Mouse (Mus musculus) neural tube, embryonic 13.5 days (tissue): ENCODE measurements at regions not wholly inside any gene's neighbourhood (a gene's known extent, or its start where the extent isn't known, plus 50 kb on each side); places are given as distances from the start of the nearest gene placed in this dataset.

Experiments used
- ATAC-seq: fragments of 200-750 bp; cut with Nextera tagmentation; 2 replicates; pipeline ENCODE4 v1.8.0; 2017; ENCODE audit warnings: low read depth, mild to moderate bottlenecking, moderate TSS enrichment, moderate library complexity
- H3K27ac ChIP-seq: fragments of 300-500 bp; sonication (generic); replicated peaks from 2 replicates; pipeline ENCODE4 v1.5.1; 2015; ENCODE audit warnings: moderate library complexity, mild to moderate bottlenecking, inconsistent platforms
- H3K27me3 ChIP-seq: fragments of 300-500 bp; sonication (generic); 2 replicates; pipeline ENCODE4 v1.6.1; 2015; ENCODE audit warnings: mild to moderate bottlenecking, inconsistent platforms
- H3K36me3 ChIP-seq: fragments of 300-500 bp; sonication (generic); 2 replicates; pipeline ENCODE4 v1.6.1; 2015; ENCODE audit warnings: mild to moderate bottlenecking, inconsistent platforms
- H3K4me1 ChIP-seq: fragments of 300-500 bp; sonication (generic); replicated peaks from 2 replicates; pipeline ENCODE4 v1.6.1; 2015; ENCODE audit warnings: inconsistent platforms
- H3K4me2 ChIP-seq: fragments of 300-500 bp; sonication (generic); 2 replicates; pipeline ENCODE4 v1.6.1; 2015; ENCODE audit warnings: inconsistent platforms, mild to moderate bottlenecking, moderate library complexity
- H3K4me3 ChIP-seq: fragments of 300-500 bp; sonication (generic); 2 replicates; pipeline ENCODE4 v1.5.1; 2015; ENCODE audit warnings: mild to moderate bottlenecking, inconsistent platforms
- H3K9ac ChIP-seq: fragments of 300-500 bp; sonication (generic); 2 replicates; pipeline ENCODE4 v1.6.1; 2015; ENCODE audit warnings: moderate library complexity, mild to moderate bottlenecking, inconsistent platforms
- H3K9me3 ChIP-seq: fragments of 300-500 bp; sonication (generic); 2 replicates; pipeline ENCODE4 v1.6.1; 2016; ENCODE audit warnings: inconsistent platforms
- WGBS: fragments of 180-500 bp; shearing (Covaris S2); methylation state at CpG from one replicate; pipeline ENCODE4 v1.1.7; 2015; 5-methylcytosine and 5-hydroxymethylcytosine counted together

DNA sequence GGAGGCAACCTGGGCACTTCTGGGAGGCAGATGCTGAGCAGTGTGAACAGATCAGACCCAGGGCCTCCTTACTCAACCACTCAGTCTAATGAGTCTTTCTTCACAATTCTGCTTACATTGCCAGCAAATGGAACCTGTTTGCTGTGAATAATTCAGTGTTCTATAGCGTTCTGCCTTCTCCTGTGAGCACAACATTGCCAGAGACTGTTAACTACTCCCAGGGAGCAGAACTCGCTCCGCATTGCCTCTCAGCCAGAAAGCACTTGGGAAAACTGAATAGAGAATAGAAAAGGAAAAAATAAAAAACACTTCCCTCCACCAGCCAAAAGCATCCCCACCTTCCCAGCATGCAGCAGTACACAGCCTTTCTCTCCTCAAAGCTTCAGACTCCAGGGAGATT is 51.5 kb downstream of the Aym1 start:
- Histone ChIP-seq H3K9me3 (no peaks in the 10 kb centered on the region), H3K4me3 (no peak overlapping the region), H3K27ac (peak overlapping the region; percentile 59), H3K4me1 (peaks cover 14% of the 10 kb centered on the region), H3K27me3 (0 out of 2 replicates have a peak, but pooled peaks cover 3% of the 10 kb centered on the region), H3K36me3 (no peaks in the 10 kb centered on the region), H3K9ac (no peak overlapping the region), H3K4me2 (no peak overlapping the region)
- WGBS, result 52% methylated on average over 3 of the region's 3 CpGs
- ATAC-seq, result no peak

DNA sequence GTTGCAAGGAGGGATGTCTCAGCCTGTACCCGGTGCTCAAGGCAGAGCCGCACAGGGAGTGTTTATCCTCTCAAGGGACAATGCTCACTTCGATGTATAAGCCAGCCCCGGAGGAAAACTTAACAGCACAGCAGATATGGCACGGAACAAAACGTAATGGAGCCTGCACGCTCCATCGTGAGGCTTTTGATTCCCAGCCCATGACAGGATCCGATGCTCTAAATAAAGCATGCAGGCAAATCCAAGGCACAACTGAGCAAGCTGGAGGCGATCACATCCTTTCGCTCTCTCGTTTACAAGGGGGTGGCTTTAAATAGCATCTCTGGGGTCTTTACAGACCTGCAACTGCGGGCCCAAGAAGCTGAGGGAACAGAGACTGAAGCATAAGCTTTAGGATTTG is 53.9 kb downstream of the Aym1 start:
- Histone ChIP-seq H3K4me1 (peaks cover 18% of the 10 kb centered on the region), H3K9me3 (no peaks in the 10 kb centered on the region)
- 59% methylated on average over 13 of the region's 13 CpGs for WGBS

DNA sequence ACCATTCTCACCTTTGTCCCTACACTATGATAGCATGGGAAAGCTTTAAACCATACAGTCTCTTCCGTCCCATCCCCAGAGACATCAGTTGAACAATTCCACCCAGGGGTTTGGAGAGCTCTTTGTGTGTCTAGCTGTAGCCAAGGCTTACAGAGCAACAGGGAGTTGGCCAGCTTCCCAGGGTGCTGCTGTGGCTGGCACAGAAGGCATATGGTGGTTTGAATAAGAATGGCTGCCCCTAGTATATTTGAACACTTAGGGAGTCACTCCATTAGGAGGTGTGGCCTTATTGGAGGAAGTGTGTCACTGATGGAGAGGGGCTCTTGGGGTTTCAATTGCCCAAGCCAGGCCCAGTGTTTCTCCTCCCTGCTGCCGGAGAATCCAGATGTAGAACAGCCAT is 57.5 kb downstream of the Aym1 start:
- 61% methylated on average over 2 of the region's 2 CpGs for WGBS
- Histone ChIP-seq H3K4me1 (peaks cover 31% of the 10 kb centered on the region), H3K4me3 (no peak overlapping the region), H3K4me2 (no peak overlapping the region), H3K9ac (no peak overlapping the region), H3K36me3 (no peaks in the 10 kb centered on the region), H3K27me3 (0 out of 2 replicates have a peak, but pooled peaks cover 3% of the 10 kb centered on the region), H3K9me3 (no peaks in the 10 kb centered on the region), H3K27ac (0 out of 2 replicates have a peak overlapping the region, but pooled peaks have one; percentile 39)
- no peak for ATAC-seq

More for the DNA sequence above, 53.9 kb downstream of the Aym1 start:
- Histone ChIP-seq H3K27me3 (0 out of 2 replicates have a peak, but pooled peaks cover 3% of the 10 kb centered on the region), H3K4me3 (no peak overlapping the region), H3K9ac (peak overlapping the region; percentile 52), H3K36me3 (no peaks in the 10 kb centered on the region), H3K27ac (peak overlapping the region; percentile 73), H3K4me2 (no peak overlapping the region)
- no peak for ATAC-seq

DNA sequence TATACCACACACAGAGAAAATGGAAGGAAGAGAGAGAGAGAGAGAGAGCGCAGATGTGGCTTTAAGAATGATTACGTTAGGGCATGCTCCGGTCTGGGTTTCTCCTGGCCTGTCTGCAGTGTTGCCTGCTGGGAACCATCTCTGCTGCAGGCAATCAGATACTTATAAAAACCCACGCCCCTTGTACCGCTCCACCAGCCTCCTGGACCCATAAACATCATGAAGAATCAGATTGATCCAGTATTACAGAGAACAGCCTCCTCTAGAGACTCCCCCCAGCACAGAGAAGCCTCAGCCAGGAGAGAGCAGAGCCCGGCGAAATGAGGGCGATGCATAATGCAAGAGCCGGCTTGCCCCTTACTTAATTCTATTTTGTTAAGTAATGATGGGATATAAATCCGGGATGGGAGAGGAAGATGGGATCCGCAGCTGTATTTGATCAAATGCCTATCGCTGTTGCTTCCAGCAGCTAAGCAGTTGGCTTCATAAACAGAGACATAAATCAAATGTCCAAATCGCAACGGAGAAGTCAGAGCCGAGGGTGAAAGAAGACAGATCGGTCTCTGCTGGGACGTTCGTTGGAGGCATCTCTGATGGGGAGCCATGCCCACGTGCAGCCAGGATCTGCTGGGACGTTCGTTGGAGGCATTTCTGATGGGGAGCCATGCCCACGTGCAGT is 61.4 kb downstream of the Aym1 start:
- Histone ChIP-seq H3K27me3 (0 out of 2 replicates have a peak, but pooled peaks cover 6% of the 10 kb centered on the region), H3K4me3 (no peak overlapping the region), H3K9ac (no peak overlapping the region), H3K36me3 (no peaks in the 10 kb centered on the region), H3K9me3 (no peaks in the 10 kb centered on the region), H3K4me2 (peak overlapping the region; percentile 22; the same call in 1 of the 2 replicates), H3K4me1 (peaks cover 46% of the 10 kb centered on the region), H3K27ac (peak overlapping the region; percentile 80)
- WGBS, result 49% methylated on average over 22 of the region's 22 CpGs
- peak; percentile 80 for ATAC-seq

DNA sequence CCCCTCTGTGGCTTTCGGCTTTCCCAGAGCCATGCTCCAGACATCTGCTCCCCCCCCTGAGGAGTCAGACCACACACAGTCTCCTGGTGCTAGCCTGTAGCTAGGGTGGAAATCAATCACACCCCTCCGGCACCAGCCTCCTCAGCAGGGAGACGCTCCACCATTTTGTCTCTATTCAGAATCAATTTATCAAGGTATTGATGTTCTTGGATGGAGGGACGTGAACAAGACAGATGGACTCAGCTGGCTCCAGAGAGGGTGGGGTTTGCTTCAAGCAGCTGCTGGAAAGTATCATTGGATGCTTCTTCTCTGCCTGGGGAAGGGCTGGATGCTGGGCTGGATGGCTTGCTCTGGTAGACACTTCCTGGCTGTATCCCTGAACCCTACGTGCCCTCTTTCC is 63.5 kb downstream of the Aym1 start:
- Histone ChIP-seq H3K36me3 (no peaks in the 10 kb centered on the region), H3K27ac (0 out of 2 replicates have a peak overlapping the region, but pooled peaks have one; percentile 23), H3K27me3 (0 out of 2 replicates have a peak, but pooled peaks cover 6% of the 10 kb centered on the region), H3K9ac (no peak overlapping the region), H3K9me3 (no peaks in the 10 kb centered on the region), H3K4me1 (peaks cover 42% of the 10 kb centered on the region), H3K4me3 (no peak overlapping the region), H3K4me2 (no peak overlapping the region)
- WGBS, result 10% methylated on average over 5 of the region's 5 CpGs
- ATAC-seq, result peak; percentile 34; the same call in 1 of the 2 replicates

DNA sequence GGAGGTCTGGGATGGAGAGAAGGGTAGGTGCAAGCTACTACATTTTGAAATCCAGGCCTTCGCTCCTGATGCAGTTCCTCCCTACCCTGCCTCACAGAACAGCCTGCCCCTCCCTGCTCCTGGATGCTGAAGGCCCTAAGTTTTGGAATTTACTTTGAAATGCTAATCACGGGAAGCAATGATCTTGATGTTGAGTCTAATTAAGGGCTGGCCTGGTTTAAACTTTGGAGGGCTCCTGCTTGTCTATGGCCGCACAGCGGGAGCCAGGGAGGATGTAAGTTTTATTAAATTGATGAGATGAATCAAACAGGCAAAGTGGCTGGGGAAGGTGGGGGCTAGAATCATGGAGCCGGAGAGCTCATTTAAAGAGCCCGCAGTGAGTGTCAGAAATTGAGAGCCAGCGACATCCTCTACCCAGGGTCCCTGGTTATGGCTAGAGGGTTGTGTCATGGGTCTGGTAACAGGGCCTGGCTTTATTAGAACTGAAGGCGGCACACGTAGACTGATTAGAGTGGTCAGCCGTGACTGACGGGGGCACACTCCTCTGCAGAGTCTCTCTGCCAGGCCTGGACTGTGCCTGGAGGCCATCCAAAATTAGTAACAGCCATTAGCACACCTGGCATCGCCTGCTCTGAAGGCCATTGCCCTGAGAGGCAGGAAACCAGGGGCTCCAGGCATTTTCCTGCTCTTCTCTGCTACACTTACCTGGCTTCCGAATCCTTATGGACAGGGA is 65.1 kb downstream of the Aym1 start:
- H3K27me3 ChIP-seq, result 0 out of 2 replicates have a peak, but pooled peaks cover 13% of the 10 kb centered on the region
- H3K4me3 ChIP-seq, result no peak overlapping the region
- no peaks in the 10 kb centered on the region for H3K9me3 ChIP-seq
- peaks cover 42% of the 10 kb centered on the region for H3K4me1 ChIP-seq
- H3K36me3 ChIP-seq, result no peaks in the 10 kb centered on the region
- WGBS, result 64% methylated on average over 13 of the region's 13 CpGs
- 0 out of 2 replicates have a peak overlapping the region, but pooled peaks have one; percentile 9 for H3K27ac ChIP-seq
- no peak for ATAC-seq
- H3K9ac ChIP-seq, result 0 out of 2 replicates have a peak overlapping the region, but pooled peaks have one; percentile 8
- H3K4me2 ChIP-seq, result no peak overlapping the region

DNA sequence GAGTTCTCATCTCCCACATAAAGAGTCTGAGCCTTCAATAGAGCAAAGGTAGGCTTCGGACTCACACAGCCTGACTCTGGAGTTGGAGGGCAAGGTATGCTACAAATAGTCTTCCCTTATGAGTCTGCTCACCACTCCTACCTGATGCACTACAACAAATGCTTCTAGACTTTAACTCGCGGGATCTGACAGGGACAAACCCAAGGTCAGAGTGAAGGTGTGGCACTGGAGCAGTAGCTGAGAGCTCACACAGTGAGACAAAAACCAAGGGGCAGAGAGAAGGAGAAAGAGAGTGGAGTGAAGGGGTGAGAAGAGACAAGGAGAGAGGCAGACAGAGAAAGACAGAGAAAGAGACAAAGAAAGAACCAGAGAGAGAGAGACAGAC is 65.6 kb downstream of the Aym1 start:
- Histone ChIP-seq H3K27ac (no peak overlapping the region), H3K4me2 (no peak overlapping the region), H3K4me1 (peaks cover 42% of the 10 kb centered on the region), H3K27me3 (0 out of 2 replicates have a peak, but pooled peaks cover 13% of the 10 kb centered on the region), H3K36me3 (no peaks in the 10 kb centered on the region), H3K4me3 (no peak overlapping the region), H3K9ac (0 out of 2 replicates have a peak overlapping the region, but pooled peaks have one; percentile 8), H3K9me3 (no peaks in the 10 kb centered on the region)
- no peak for ATAC-seq
- 90% methylated on average over 3 of the region's 3 CpGs for WGBS

DNA sequence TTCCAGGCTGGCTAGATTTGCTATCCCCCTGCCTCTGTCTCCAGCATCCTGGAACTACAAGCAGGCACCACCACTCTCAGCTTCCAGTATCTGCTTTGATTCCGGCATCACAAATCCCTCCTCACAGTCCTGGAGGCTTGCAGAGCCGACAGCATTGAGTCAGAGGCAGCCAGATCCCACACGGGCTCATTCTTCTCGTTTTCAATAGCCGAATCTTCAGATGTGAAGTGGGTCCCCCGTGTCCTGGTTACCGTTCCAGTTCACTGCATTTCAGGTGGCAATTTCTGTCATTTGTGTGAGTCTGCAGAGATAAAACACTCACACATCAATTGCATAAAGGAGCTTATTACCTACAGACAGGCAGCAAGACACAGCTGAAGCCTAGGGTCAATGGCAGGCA is 62.4 kb upstream of the Wscd2 start:
- Histone ChIP-seq H3K4me1 (peaks cover 21% of the 10 kb centered on the region; the same call in 1 of the 2 replicates), H3K27me3 (0 out of 2 replicates have a peak, but pooled peaks cover 7% of the 10 kb centered on the region), H3K4me2 (no peak overlapping the region), H3K36me3 (no peaks in the 10 kb centered on the region), H3K27ac (peak overlapping the region; percentile 54), H3K9ac (no peak overlapping the region), H3K4me3 (no peak overlapping the region), H3K9me3 (no peaks in the 10 kb centered on the region)
- 57% methylated on average over 7 of the region's 7 CpGs for WGBS
- no peak for ATAC-seq

DNA sequence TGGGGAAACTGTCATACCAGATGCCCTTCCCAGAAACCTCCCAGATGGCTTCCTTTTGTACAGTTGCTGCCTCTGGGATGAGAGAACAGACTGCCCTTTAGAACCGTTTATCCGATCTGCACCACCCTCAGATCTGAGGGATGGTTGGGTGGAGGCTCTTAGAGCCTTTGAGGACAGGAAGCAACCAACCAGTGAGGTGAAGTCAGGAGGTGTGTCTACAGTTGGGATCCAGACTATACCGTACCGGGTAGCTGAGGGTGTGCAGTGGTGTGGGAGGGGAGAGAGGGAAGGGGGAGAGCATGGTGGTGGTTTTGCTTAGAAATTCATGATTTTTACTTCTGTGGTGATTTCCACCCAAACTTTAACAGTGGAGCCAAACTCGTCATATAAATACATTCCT is 58.8 kb upstream of the Wscd2 start:
- ATAC-seq, result peak; percentile 60; the same call in 1 of the 2 replicates
- Histone ChIP-seq H3K27me3 (0 out of 2 replicates have a peak, but pooled peaks cover under 1% of the 10 kb centered on the region), H3K9me3 (no peaks in the 10 kb centered on the region), H3K4me3 (no peak overlapping the region), H3K9ac (no peak overlapping the region), H3K36me3 (no peaks in the 10 kb centered on the region), H3K4me1 (peaks cover 21% of the 10 kb centered on the region; the same call in 1 of the 2 replicates), H3K27ac (peak overlapping the region; percentile 70), H3K4me2 (no peak overlapping the region)
- 58% methylated on average over 5 of the region's 5 CpGs for WGBS

DNA sequence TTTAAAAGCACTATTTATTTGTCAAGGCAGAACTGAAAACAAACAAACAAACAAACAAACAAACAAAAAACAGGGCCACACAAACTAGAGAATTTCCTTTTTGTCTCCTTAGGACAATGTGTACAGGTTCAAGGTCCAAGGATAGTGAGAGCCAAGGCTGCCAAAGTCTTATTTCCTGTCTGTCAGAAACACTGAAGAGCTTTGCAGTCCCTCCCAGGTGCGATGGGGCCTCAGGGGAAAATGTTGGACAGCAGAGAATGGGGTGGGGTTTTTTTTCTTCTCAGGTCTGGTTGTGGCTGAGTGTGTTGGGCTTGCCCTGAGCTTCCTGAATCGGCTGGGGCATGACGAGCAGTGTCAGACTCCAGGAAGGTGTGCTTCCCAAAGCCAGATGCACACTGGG is 53.1 kb upstream of the Wscd2 start:
- H3K4me1 ChIP-seq, result peaks cover 4% of the 10 kb centered on the region
- H3K4me3 ChIP-seq, result no peak overlapping the region
- ATAC-seq, result no peak
- WGBS, result 77% methylated on average over 3 of the region's 3 CpGs
- H3K9me3 ChIP-seq, result no peaks in the 10 kb centered on the region
- H3K36me3 ChIP-seq, result no peaks in the 10 kb centered on the region
- no peaks in the 10 kb centered on the region for H3K27me3 ChIP-seq
- no peak overlapping the region for H3K27ac ChIP-seq
- no peak overlapping the region for H3K9ac ChIP-seq
- no peak overlapping the region for H3K4me2 ChIP-seq
